Mouse (Mus musculus) T-helper 1 cell (primary cell): ENCODE data around the gene Tbxas1.

Experiments used
- in situ Hi-C: fragments of 300-600 bp; cut with MboI, MseI; formaldehyde crosslinking; loops from one replicate; pipeline ENCODE4 v1.15.1; 2025; ENCODE audit warnings: high pct_unique_total_duplicates

The Tbxas1 gene

GRCm38 (mm10) chr6:38893615-38894014 lies 18.4 kb downstream of the Tbxas1 start:
- in situ Hi-C loops, result no loop called here

- in situ Hi-C loops, result loop anchor here (10.0 kb wide), 1 partner anchor 255 kb away; no protein-coding TSS in a partner anchor
Observed at GRCm38 (mm10) chr6:38900073-38900472, 24.9 kb downstream of the Tbxas1 start.

- in situ Hi-C loops, result loop anchor here (10.0 kb wide), 1 partner anchor 256 kb away; no protein-coding TSS in a partner anchor
Observed at GRCm38 (mm10) chr6:38900479-38901126, 25.4 kb downstream of the Tbxas1 start.

- in situ Hi-C loops, result loop anchor here (10.0 kb wide), 1 partner anchor 256 kb away; no protein-coding TSS in a partner anchor
Observed at GRCm38 (mm10) chr6:38901152-38901551, 25.9 kb downstream of the Tbxas1 start.

DNA sequence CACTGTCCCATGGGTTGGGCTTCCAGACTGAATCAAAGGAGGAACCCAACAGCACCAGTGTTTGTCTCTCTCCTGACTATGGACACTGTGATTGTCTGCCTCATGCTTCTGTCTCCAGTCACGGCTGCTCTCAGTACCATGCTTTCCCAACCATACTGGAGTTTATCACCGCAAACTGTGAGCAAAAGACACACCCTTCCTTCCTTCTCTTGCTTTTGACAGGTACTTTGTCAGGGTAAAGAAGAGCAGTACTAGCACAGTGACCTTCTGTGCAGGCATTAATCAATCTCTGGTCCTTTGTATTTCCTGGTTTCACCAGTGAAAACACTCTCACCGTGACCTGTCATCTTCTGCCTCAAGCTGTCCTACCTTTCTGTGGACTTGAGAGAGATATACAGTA lies 26.4 kb downstream of the Tbxas1 start:
- in situ Hi-C loops, result loop anchor here (10.0 kb wide), 1 partner anchor 257 kb away; no protein-coding TSS in a partner anchor

DNA sequence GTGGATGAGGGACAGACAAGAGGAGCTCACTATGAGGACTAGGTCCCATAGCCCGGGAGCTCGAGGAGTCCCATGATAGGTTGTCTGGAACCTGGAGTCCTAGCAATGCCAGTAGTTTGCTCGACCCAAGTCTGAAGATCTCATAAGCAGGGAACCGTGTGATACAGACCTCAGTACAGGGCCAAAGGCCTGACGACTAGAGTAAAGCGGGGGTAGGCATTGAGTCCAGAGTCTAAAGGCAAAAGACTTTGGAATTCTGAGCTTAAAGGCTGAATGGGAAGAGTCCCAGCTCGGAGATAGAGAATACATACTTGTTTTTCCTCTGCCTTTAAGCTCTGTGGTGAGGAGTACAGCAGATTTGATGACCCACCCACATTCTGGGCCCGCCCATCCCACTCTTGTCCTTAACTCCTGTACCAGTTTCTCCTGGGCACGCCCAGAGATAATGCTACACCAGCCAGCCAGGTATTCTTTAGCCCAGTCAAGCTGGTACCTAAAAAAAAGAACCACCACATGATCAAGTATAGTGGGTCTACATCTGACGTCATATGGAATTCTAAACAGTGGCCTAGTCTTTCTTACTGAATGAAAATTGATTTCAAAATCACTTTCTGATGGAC lies 27.7 kb downstream of the Tbxas1 start:
- in situ Hi-C loops, result loop anchor here (10.0 kb wide), 1 partner anchor 258 kb away; no protein-coding TSS in a partner anchor

- in situ Hi-C loops, result loop anchor here (10.0 kb wide), 1 partner anchor 261 kb away; no protein-coding TSS in a partner anchor
Observed at GRCm38 (mm10) chr6:38906005-38906404, 30.8 kb downstream of the Tbxas1 start.

DNA sequence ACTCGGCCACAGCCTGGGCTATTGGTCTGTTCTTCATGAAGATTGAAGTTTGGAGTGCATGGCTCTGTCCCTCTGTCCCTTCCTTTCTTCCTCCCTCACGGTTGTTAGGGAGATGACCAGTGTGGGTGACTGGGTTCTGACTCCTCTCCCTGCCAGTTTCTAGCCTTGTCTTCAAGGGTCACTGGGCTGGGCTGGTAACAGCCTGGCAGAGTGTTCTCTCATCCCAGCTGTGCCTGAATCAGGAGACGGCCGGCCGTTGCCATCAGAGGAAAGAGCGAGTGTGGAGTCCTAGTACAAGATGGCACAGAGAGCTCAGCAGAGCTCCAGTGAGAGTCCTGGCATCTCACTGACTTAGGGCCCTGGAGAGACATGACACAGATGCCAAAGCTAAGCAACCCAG lies 33.2 kb downstream of the Tbxas1 start:
- in situ Hi-C loops, result loop anchor here (10.0 kb wide), 1 partner anchor 264 kb away; no protein-coding TSS in a partner anchor

DNA sequence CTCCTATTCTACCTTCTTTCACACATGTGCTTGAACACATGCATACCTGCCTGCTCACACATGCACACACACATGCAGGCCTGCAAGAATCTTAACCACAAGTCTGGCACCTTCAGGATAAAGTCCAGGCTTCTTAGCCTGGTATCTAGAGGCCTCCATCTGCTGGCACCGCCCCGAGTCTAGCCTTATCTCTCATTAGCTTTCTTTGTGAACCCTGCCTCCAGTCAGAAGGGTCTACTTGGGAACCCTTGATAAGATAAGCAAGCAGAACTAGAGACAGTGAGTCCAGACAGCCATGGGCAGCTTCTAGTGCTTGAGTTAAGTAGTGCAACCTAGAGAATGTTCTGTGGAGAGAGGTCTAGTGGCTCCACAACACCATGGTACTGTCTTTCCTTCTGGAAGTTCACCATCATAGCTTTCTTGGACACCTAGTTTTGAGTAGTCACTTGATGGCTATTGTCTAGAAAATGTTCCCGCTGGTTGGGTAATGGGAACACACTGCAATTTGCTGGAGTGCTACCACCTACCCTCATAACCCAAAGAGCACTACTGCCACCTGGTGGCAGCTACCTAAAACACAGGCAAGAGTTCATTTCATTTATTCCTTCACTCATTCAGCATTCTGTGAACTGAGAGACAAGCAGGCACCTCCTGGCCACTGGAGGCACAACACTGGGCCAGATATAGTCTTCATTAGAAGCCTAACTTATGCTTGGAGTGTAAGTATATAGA lies 35.8 kb downstream of the Tbxas1 start:
- in situ Hi-C loops, result loop anchor here (5.0 kb wide), 1 partner anchor 169 kb away; no protein-coding TSS in a partner anchor

GRCm38 (mm10) chr6:38912121-38912660 lies 37.0 kb downstream of the Tbxas1 start:
- in situ Hi-C loops, result loop anchor here (5.0 kb wide), 1 partner anchor 170 kb away; no protein-coding TSS in a partner anchor

DNA sequence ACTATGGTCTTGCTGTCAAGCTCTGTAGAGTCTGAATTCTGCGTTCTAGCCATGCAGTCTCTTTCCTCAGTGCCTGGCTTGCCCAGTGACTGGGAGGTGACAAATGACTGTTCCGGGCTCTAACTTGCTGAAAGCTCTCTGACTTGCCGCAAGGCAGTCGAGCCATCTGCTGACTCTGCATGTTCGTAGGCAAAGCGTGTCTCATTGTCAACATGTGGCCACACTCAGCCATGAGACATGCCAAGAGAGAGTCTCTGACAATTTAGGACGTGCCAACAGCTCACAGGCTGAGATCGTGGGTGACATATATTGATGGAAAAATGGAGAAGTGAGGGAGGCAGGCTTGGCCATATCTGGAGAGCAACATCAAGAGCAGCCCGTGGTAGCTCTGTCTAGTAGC lies 37.6 kb downstream of the Tbxas1 start:
- in situ Hi-C loops, result loop anchor here (5.0 kb wide), 1 partner anchor 171 kb away; no protein-coding TSS in a partner anchor

GRCm38 (mm10) chr6:38913386-38914042 lies 38.3 kb downstream of the Tbxas1 start:
- in situ Hi-C loops, result loop anchor here (5.0 kb wide), 1 partner anchor 171 kb away; no protein-coding TSS in a partner anchor

GRCm38 (mm10) chr6:38914181-38914580 lies 39.0 kb downstream of the Tbxas1 start:
- in situ Hi-C loops, result loop anchor here (5.0 kb wide), 1 partner anchor 172 kb away; no protein-coding TSS in a partner anchor

GRCm38 (mm10) chr6:38915776-38916175 lies 40.6 kb downstream of the Tbxas1 start:
- in situ Hi-C loops, result no loop called here

- in situ Hi-C loops, result no loop called here
Observed at GRCm38 (mm10) chr6:38916571-38916970, 41.4 kb downstream of the Tbxas1 start.

DNA sequence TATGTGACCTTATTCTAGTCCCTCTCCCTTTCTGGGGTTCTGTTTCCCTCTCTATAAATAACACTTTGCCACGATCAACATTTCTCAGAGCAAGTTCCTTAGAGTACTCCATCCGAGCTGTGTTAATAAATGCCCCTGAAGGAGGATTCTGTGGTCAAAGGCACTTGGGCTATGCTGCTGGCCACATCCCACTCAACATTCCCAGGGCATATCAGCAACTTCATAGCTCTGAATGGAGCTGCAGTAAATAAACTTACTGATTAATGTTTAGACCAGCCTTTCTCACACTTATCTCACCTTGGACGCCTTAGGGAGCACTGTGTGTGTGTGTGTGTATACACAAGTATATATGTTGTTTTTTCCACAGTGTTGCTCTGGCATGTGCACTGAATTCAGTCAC lies 42.2 kb downstream of the Tbxas1 start:
- in situ Hi-C loops, result no loop called here

DNA sequence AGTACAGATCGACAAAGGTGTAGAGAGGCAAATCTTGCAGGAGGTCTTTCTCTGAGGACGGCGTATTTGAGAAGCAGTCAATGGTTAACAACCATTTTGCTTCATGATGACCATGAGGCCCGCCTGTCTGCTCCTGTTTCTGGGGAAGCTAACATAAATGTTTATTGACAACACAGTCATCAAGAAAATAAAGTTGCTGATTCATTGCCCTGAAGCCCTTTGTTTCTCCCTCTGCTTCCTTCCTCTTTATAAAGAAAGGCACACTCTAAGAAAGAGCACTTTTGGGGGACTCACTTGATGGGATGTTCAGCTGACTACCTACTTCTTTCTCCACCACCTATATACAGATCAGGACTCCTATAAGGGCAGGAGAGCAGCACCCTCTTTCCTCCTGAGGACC lies 43.5 kb downstream of the Tbxas1 start:
- in situ Hi-C loops, result no loop called here

- in situ Hi-C loops, result no loop called here
Observed at GRCm38 (mm10) chr6:38919135-38919740, 44.0 kb downstream of the Tbxas1 start.

GRCm38 (mm10) chr6:38920141-38920540 lies 44.9 kb downstream of the Tbxas1 start:
- in situ Hi-C loops, result no loop called here

DNA sequence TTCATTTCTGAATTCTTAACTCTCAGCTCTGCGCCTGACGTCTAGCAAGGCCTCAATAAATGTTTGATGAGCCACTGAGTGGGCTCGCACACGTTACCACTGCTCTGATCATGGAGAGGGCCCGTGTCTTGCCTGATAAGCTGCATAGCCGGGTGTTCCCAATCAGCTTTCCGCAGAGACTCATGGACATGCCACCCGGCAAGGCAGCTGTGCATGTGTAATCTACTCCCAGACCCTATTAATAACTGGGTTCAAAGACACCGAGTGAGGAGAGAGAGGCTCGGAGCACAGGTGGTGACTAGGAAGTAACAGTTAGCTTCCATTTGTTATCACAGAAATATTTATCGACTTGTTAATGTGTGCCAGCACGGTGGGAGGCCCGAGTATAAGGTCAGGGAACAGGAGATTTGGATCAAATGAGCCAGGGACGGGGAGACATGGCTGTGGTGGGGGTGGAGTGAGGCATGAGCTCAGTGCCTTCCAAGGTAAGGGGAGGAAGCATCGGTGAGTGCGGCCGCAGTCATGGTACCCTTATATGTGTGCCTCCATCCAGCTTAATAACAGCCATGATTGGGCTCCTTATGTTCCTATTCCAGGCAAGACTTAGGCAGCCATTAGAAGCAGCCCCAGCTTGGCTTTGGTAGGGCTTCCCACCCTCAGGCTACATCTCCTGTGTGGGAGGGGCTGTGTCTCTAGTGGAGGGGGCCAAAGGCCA lies 46.0 kb downstream of the Tbxas1 start:
- in situ Hi-C loops, result no loop called here
